Mouse (Mus musculus) limb, embryonic 12.5 days (tissue): ENCODE results near the gene Slc25a12. TPM values are rescaled to one million over a fixed set of nuclear protein-coding genes. Genes with fewer than 3 reads are reported as not detected.

Experiments
- ATAC-seq: fragments of 200-750 bp; cut with Nextera tagmentation; 2 replicates; pipeline ENCODE4 v1.8.0; 2017; ENCODE audit warnings: low read depth, moderate TSS enrichment; ENCODE audit not compliant: insufficient number of reproducible peaks, insufficient read depth, low FRiP score, low TSS enrichment
- H3K27ac ChIP-seq: fragments of 300-500 bp; sonication (generic); 2 replicates; pipeline ENCODE4 v1.5.1; 2016; ENCODE audit warnings: mild to moderate bottlenecking, moderate library complexity
- H3K27me3 ChIP-seq: fragments of 300-500 bp; sonication (generic); 2 replicates; pipeline ENCODE4 v1.6.1; 2016; ENCODE audit warnings: mild to moderate bottlenecking, moderate library complexity
- H3K36me3 ChIP-seq: fragments of 300-500 bp; sonication (generic); 2 replicates; pipeline ENCODE4 v1.6.1; 2016; ENCODE audit warnings: mild to moderate bottlenecking, moderate library complexity
- H3K4me1 ChIP-seq: fragments of 300-500 bp; sonication (generic); replicated peaks from 2 replicates; pipeline ENCODE4 v1.6.1; 2016
- H3K4me2 ChIP-seq: fragments of 300-500 bp; sonication (generic); 2 replicates; pipeline ENCODE4 v1.6.1; 2016; ENCODE audit warnings: mild to moderate bottlenecking, moderate library complexity
- H3K4me3 ChIP-seq: fragments of 300-500 bp; sonication (generic); replicated peaks from 2 replicates; pipeline ENCODE4 v1.5.1; 2016; ENCODE audit warnings: mild to moderate bottlenecking
- H3K9ac ChIP-seq: fragments of 300-500 bp; sonication (generic); replicated peaks from 2 replicates; pipeline ENCODE4 v1.6.1; 2016; ENCODE audit warnings: mild to moderate bottlenecking, moderate library complexity
- H3K9me3 ChIP-seq: fragments of 300-500 bp; sonication (generic); 2 replicates; pipeline ENCODE4 v1.6.1; 2016; ENCODE audit warnings: mild to moderate bottlenecking, moderate library complexity
- WGBS: fragments of 180-500 bp; shearing (Covaris S2); methylation state at CpG from one replicate; pipeline ENCODE4 v1.1.7; 2016; 5-methylcytosine and 5-hydroxymethylcytosine counted together
- polyA plus RNA-seq: library from polyadenylated mRNA; unstranded; fragments of >200 nt; fragmentation: Nextera tagmentation; extraction: Ambion mirVana; gene quantifications from 2 replicates; pipeline ENCODE4 v1.2.1, GENCODE M21; 2016

Gene Slc25a12
- 30.8 and 31.4 TPM in 2 replicates for polyA plus RNA-seq

- H3K9me3 ChIP-seq, result no peaks in the 10 kb centered on the region
- ATAC-seq, result peak; percentile 88
- H3K27me3 ChIP-seq, result no peaks in the 10 kb centered on the region
- H3K36me3 ChIP-seq, result peaks cover under 1% of the 10 kb centered on the region; the same call in 1 of the 2 replicates
- H3K4me3 ChIP-seq, result peak within 1 kb of the TSS; percentile 68
- WGBS, result under 1% methylated on average over 57 of the region's 57 CpGs
- peak within 1 kb of the TSS; percentile 70 for H3K27ac ChIP-seq
- H3K4me2 ChIP-seq, result peak within 1 kb of the TSS; percentile 74
- peak within 1 kb of the TSS; percentile 79 for H3K9ac ChIP-seq
- 0 out of 2 replicates have a peak, but pooled peaks cover 3% of the 10 kb centered on the region for H3K4me1 ChIP-seq
These were observed at the start of gene Slc25a12 for GRCm38 (mm10) chr2:71367125-71367880. TSS of gene Slc25a12 (minus strand) at chr2:71367749.

GRCm38 (mm10) chr2:71405613-71406012 is 38.1 kb upstream of the Slc25a12 start:
- Histone ChIP-seq H3K4me3 (no peak overlapping the region), H3K9ac (no peak overlapping the region), H3K4me2 (no peak overlapping the region), H3K9me3 (no peaks in the 10 kb centered on the region), H3K27me3 (no peaks in the 10 kb centered on the region), H3K27ac (no peak overlapping the region), H3K36me3 (peaks cover 66% of the 10 kb centered on the region), H3K4me1 (no peaks in the 10 kb centered on the region)
- 100% methylated on average over 1 of the region's 1 CpGs for WGBS
- ATAC-seq, result no peak

GRCm38 (mm10) chr2:71389864-71390263 is 22.3 kb upstream of the Slc25a12 start:
- Histone ChIP-seq H3K4me1 (peaks cover 8% of the 10 kb centered on the region), H3K27ac (peak overlapping the region; percentile 78; the same call in 1 of the 2 replicates), H3K4me2 (peak overlapping the region; percentile 71), H3K27me3 (no peaks in the 10 kb centered on the region), H3K9me3 (no peaks in the 10 kb centered on the region), H3K36me3 (peaks cover 30% of the 10 kb centered on the region), H3K9ac (peak overlapping the region; percentile 86), H3K4me3 (peak overlapping the region; percentile 67)
- no peak for ATAC-seq
- WGBS, result 64% methylated on average over 9 of the region's 9 CpGs

GRCm38 (mm10) chr2:71388951-71389763 is 21.6 kb upstream of the Slc25a12 start, which contains the start of gene Hat1:
TSS of gene Hat1 (plus strand) at chr2:71388958.
- H3K9me3 ChIP-seq, result no peaks in the 10 kb centered on the region
- peak; percentile 97 for ATAC-seq
- H3K36me3 ChIP-seq, result peaks cover 23% of the 10 kb centered on the region
- peak within 1 kb of the TSS; percentile 78 for H3K27ac ChIP-seq
- no peaks in the 10 kb centered on the region for H3K27me3 ChIP-seq
- under 1% methylated on average over 66 of the region's 66 CpGs for WGBS
- H3K4me2 ChIP-seq, result peak within 1 kb of the TSS; percentile 71
- peaks cover 8% of the 10 kb centered on the region for H3K4me1 ChIP-seq
- peak within 1 kb of the TSS; percentile 67 for H3K4me3 ChIP-seq
- peak within 1 kb of the TSS; percentile 86 for H3K9ac ChIP-seq

GRCm38 (mm10) chr2:71387766-71388165 is 20.2 kb upstream of the Slc25a12 start:
- H3K9ac ChIP-seq, result no peak overlapping the region
- no peak for ATAC-seq
- peaks cover 8% of the 10 kb centered on the region for H3K4me1 ChIP-seq
- 83% methylated on average over 6 of the region's 6 CpGs for WGBS
- H3K4me3 ChIP-seq, result no peak overlapping the region
- H3K4me2 ChIP-seq, result no peak overlapping the region
- H3K9me3 ChIP-seq, result no peaks in the 10 kb centered on the region
- no peak overlapping the region for H3K27ac ChIP-seq
- no peaks in the 10 kb centered on the region for H3K27me3 ChIP-seq
- H3K36me3 ChIP-seq, result peaks cover 18% of the 10 kb centered on the region

GRCm38 (mm10) chr2:71383890-71384289 is 16.3 kb upstream of the Slc25a12 start:
- 34% methylated on average over 11 of the region's 11 CpGs for WGBS
- H3K9me3 ChIP-seq, result no peaks in the 10 kb centered on the region

GRCm38 (mm10) chr2:71381962-71382361 is 14.4 kb upstream of the Slc25a12 start:
- H3K4me3 ChIP-seq, result no peak overlapping the region
- no peak overlapping the region for H3K9ac ChIP-seq
- ATAC-seq, result no peak

More at GRCm38 (mm10) chr2:71383890-71384289, 16.3 kb upstream of the Slc25a12 start:
- Histone ChIP-seq H3K4me1 (no peaks in the 10 kb centered on the region; the same call in 1 of the 2 replicates), H3K4me3 (0 out of 2 replicates have a peak overlapping the region, but pooled peaks have one; percentile 10), H3K9ac (no peak overlapping the region), H3K27ac (no peak overlapping the region), H3K27me3 (no peaks in the 10 kb centered on the region), H3K4me2 (peak overlapping the region; percentile 32), H3K36me3 (no peaks in the 10 kb centered on the region)
- ATAC-seq, result no peak

GRCm38 (mm10) chr2:71377426-71377825 is 9.9 kb upstream of the Slc25a12 start:
- Histone ChIP-seq H3K9ac (no peak overlapping the region), H3K27ac (no peak overlapping the region), H3K9me3 (no peaks in the 10 kb centered on the region), H3K27me3 (no peaks in the 10 kb centered on the region), H3K4me1 (no peaks in the 10 kb centered on the region), H3K4me2 (no peak overlapping the region), H3K4me3 (no peak overlapping the region), H3K36me3 (no peaks in the 10 kb centered on the region)
- WGBS, result 91% methylated on average over 5 of the region's 5 CpGs
- no peak for ATAC-seq

More at GRCm38 (mm10) chr2:71381962-71382361, 14.4 kb upstream of the Slc25a12 start:
- WGBS, result 74% methylated on average over 4 of the region's 4 CpGs
- Histone ChIP-seq H3K9me3 (no peaks in the 10 kb centered on the region), H3K4me1 (no peaks in the 10 kb centered on the region), H3K27ac (no peak overlapping the region), H3K27me3 (no peaks in the 10 kb centered on the region), H3K36me3 (no peaks in the 10 kb centered on the region), H3K4me2 (no peak overlapping the region)

- Histone ChIP-seq H3K27ac (no peak overlapping the region), H3K36me3 (no peaks in the 10 kb centered on the region), H3K4me3 (no peak overlapping the region), H3K9me3 (no peaks in the 10 kb centered on the region), H3K4me2 (peak overlapping the region; percentile 23; the same call in 1 of the 2 replicates), H3K27me3 (no peaks in the 10 kb centered on the region), H3K9ac (no peak overlapping the region), H3K4me1 (no peaks in the 10 kb centered on the region)
- no peak for ATAC-seq
- 39% methylated on average over 11 of the region's 11 CpGs for WGBS
These were observed 8.9 kb upstream of the Slc25a12 start for GRCm38 (mm10) chr2:71376433-71376906.

GRCm38 (mm10) chr2:71374275-71375155 is 7.0 kb upstream of the Slc25a12 start:
- Histone ChIP-seq H3K27ac (no peak overlapping the region), H3K4me3 (no peak overlapping the region)

More at GRCm38 (mm10) chr2:71374275-71375155, 7.0 kb upstream of the Slc25a12 start:
- Histone ChIP-seq H3K9ac (no peak overlapping the region), H3K36me3 (no peaks in the 10 kb centered on the region), H3K27me3 (no peaks in the 10 kb centered on the region), H3K9me3 (no peaks in the 10 kb centered on the region), H3K4me2 (no peak overlapping the region), H3K4me1 (no peaks in the 10 kb centered on the region)
- 63% methylated on average over 8 of the region's 8 CpGs for WGBS
- ATAC-seq, result no peak
